Mouse (Mus musculus) intestine, embryonic 14.5 days (tissue): ENCODE measurements around the gene Olfr799. TPM values are rescaled to one million over a fixed set of nuclear protein-coding genes. Genes with fewer than 3 reads are reported as not detected.

ENCODE experiments used
- ATAC-seq: fragments of 200-750 bp; cut with Nextera tagmentation; replicated peaks from 2 replicates; pipeline ENCODE4 v1.8.0; 2017; ENCODE audit warnings: low read depth, moderate number of reproducible peaks, moderate TSS enrichment, moderate library complexity; ENCODE audit not compliant: low FRiP score, low TSS enrichment
- DNase-seq: peaks from one replicate; pipeline ENCODE4 v3.0.0-alpha.2; 2018; ENCODE audit warnings: low spot score
- H3K27ac ChIP-seq: fragments of 300-500 bp; sonication (generic); 2 replicates; pipeline ENCODE4 v1.5.1; 2014; ENCODE audit warnings: low read depth, mild to moderate bottlenecking, control low read depth
- H3K27me3 ChIP-seq: fragments of 300-500 bp; sonication (generic); replicated peaks from 2 replicates; pipeline ENCODE4 v1.6.1; 2014; ENCODE audit warnings: low read length, control low read depth; ENCODE audit not compliant: control insufficient read depth, insufficient read depth
- H3K36me3 ChIP-seq: fragments of 300-500 bp; sonication (generic); 2 replicates; pipeline ENCODE4 v1.6.1; 2014; ENCODE audit warnings: low read length, control low read depth; ENCODE audit not compliant: control insufficient read depth, insufficient read depth
- H3K4me1 ChIP-seq: fragments of 300-500 bp; sonication (generic); replicated peaks from 2 replicates; pipeline ENCODE4 v1.6.1; 2014; ENCODE audit warnings: low read length, control low read depth, mixed read lengths; ENCODE audit not compliant: control insufficient read depth, insufficient read depth
- H3K4me2 ChIP-seq: fragments of 300-500 bp; sonication (generic); 2 replicates; pipeline ENCODE4 v1.6.1; 2014; ENCODE audit warnings: low read length
- H3K4me3 ChIP-seq: fragments of 300-500 bp; sonication (generic); 2 replicates; pipeline ENCODE4 v1.5.1; 2014; ENCODE audit warnings: low read depth, low read length, control low read depth, mixed read lengths
- H3K9ac ChIP-seq: fragments of 300-500 bp; sonication (generic); 2 replicates; pipeline ENCODE4 v1.6.1; 2014; ENCODE audit warnings: mild to moderate bottlenecking, low read length
- H3K9me3 ChIP-seq: fragments of 300-500 bp; sonication (generic); 2 replicates; pipeline ENCODE4 v1.6.1; 2016; ENCODE audit warnings: low read length, control low read depth; ENCODE audit not compliant: control insufficient read depth
- WGBS: fragments of 180-500 bp; shearing (Covaris S2); extraction: QIAGEN DNeasy Blood & Tissue Kit; methylation state at CpG from one replicate; pipeline ENCODE4 v1.1.7; 2014; 5-methylcytosine and 5-hydroxymethylcytosine counted together
- polyA plus RNA-seq: library from polyadenylated mRNA; unstranded; fragments of >200 nt; fragmentation: Nextera tagmentation; extraction: Ambion mirVana; gene quantifications from 2 replicates; pipeline ENCODE4 v1.2.1, GENCODE M21; 2014

Gene Olfr799
- polyA plus RNA-seq, 1 experiment from 2014 or later: not detected

- DNase-seq (no peak), ATAC-seq (no peak)
- H3K4me3 ChIP-seq: no peak within 1 kb of the TSS
- 68% methylated on average over 2 of the region's 2 CpGs for WGBS
- no peak within 1 kb of the TSS for H3K27ac ChIP-seq
- H3K9ac ChIP-seq: no peak within 1 kb of the TSS
- no peaks in the 10 kb centered on the region for H3K36me3 ChIP-seq
- no peak within 1 kb of the TSS for H3K4me2 ChIP-seq
- H3K27me3 ChIP-seq: no peaks in the 10 kb centered on the region
- no peaks in the 10 kb centered on the region for H3K4me1 ChIP-seq
- H3K9me3 ChIP-seq: no peaks in the 10 kb centered on the region
Observed at GRCm38 (mm10) chr10:129694186-129694585, 56.9 kb downstream of the Olfr799 start, which contains the start of gene Olfr803. Olfr803 (minus strand) TSS chr10:129694286.

Other genes with a start within 250 kb of the Olfr799 start
- not detected in 2 replicates for gene Olfr785, start 232.1 kb upstream of the Olfr799 start, polyA plus RNA-seq
- not detected in 2 replicates for gene Olfr786, start 210.2 kb upstream of the Olfr799 start, polyA plus RNA-seq
- gene Olfr787, start 175.6 kb upstream of the Olfr799 start, polyA plus RNA-seq: not detected in 2 replicates
- not detected in 2 replicates for gene Olfr788, start 166.5 kb upstream of the Olfr799 start, polyA plus RNA-seq
- not detected in 2 replicates for gene Olfr789, start 152.7 kb upstream of the Olfr799 start, polyA plus RNA-seq
- gene Olfr790, start 139.0 kb upstream of the Olfr799 start, polyA plus RNA-seq: not detected in 2 replicates
- not detected in 2 replicates for gene Olfr791, start 115.7 kb upstream of the Olfr799 start, polyA plus RNA-seq
- not detected in 2 replicates for gene Olfr792, start 98.3 kb upstream of the Olfr799 start, polyA plus RNA-seq
- gene Olfr794, start 69.8 kb upstream of the Olfr799 start, polyA plus RNA-seq: not detected in 2 replicates
- not detected in 2 replicates for gene Olfr796, start 24.9 kb upstream of the Olfr799 start, polyA plus RNA-seq
- gene Olfr798, start 9.6 kb upstream of the Olfr799 start, polyA plus RNA-seq: not detected in 2 replicates
- gene Olfr800, start 20.2 kb downstream of the Olfr799 start, polyA plus RNA-seq: not detected in 2 replicates
- gene Olfr801, start 36.4 kb downstream of the Olfr799 start, polyA plus RNA-seq: not detected in 2 replicates
- gene Olfr802, start 50.7 kb downstream of the Olfr799 start, polyA plus RNA-seq: not detected in 2 replicates
- not detected in 2 replicates for gene Olfr803, start 56.8 kb downstream of the Olfr799 start, polyA plus RNA-seq
- not detected in 2 replicates for gene Olfr804, start 65.7 kb downstream of the Olfr799 start, polyA plus RNA-seq
- gene Olfr805, start 91.9 kb downstream of the Olfr799 start, polyA plus RNA-seq: not detected in 2 replicates
- not detected in 2 replicates for gene Olfr806, start 104.4 kb downstream of the Olfr799 start, polyA plus RNA-seq
- not detected in 2 replicates for gene Olfr807, start 120.3 kb downstream of the Olfr799 start, polyA plus RNA-seq
- not detected in 2 replicates for gene Olfr808, start 128.0 kb downstream of the Olfr799 start, polyA plus RNA-seq
- gene Olfr809, start 137.2 kb downstream of the Olfr799 start, polyA plus RNA-seq: not detected in 2 replicates
- not detected in 2 replicates for gene Olfr810, start 157.4 kb downstream of the Olfr799 start, polyA plus RNA-seq
- not detected in 2 replicates for gene Olfr811, start 166.9 kb downstream of the Olfr799 start, polyA plus RNA-seq
- not detected in 2 replicates for gene Olfr812, start 208.6 kb downstream of the Olfr799 start, polyA plus RNA-seq
- not detected in 2 replicates for gene Olfr813, start 217.9 kb downstream of the Olfr799 start, polyA plus RNA-seq
- gene Olfr814, start 242.4 kb downstream of the Olfr799 start, polyA plus RNA-seq: not detected in 2 replicates